Mouse (Mus musculus): ENCODE data around the gene Sult1e1. TPM values are rescaled to one million over a fixed set of nuclear protein-coding genes. Genes with fewer than 3 reads are reported as not detected.

Sult1e1 gene
- total RNA-seq, 2 experiments from 2014 or later, result not detected

Small RNA genes lying within 50 kb of the gene (microRNA-seq; reads per million reads assigned to microRNA genes)
- gene Mir3969, result 0 reads per million in 2 experiments

Other genes with a start within 250 kb of the Sult1e1 start
- gene Ugt2b38, start 167.4 kb downstream of the Sult1e1 start, total RNA-seq (2021), result not detected
- gene Ugt2a2, start 109.3 kb downstream of the Sult1e1 start, total RNA-seq (2021), result not detected
- gene Gm43638, start 104.8 kb downstream of the Sult1e1 start, total RNA-seq (2021), result not detected
- gene Ugt2a1, start 100.7 kb downstream of the Sult1e1 start, total RNA-seq (2021), result not detected
- gene Sult1b1, start 53.4 kb downstream of the Sult1e1 start, total RNA-seq (2021), result not detected
- gene Sult1d1, start 22.6 kb downstream of the Sult1e1 start, total RNA-seq (2021), result not detected
- not detected for gene Csn1s1, start 74.6 kb upstream of the Sult1e1 start, total RNA-seq (2021)
- not detected for gene Csn2, start 108.0 kb upstream of the Sult1e1 start, total RNA-seq (2021)
- not detected for gene Csn1s2a, start 183.0 kb upstream of the Sult1e1 start, total RNA-seq (2021)
- gene Csn1s2b, start 216.5 kb upstream of the Sult1e1 start, total RNA-seq (2021), result not detected
- gene Prr27, start 234.1 kb upstream of the Sult1e1 start, total RNA-seq (2021), result not detected